Mouse (Mus musculus): Measurements from ENCODE around the gene Fibp.
"Not testable (repeated sequence)": the region's sequence is repeated elsewhere in the genome, so short reads cannot be mapped to it uniquely, and the experiment has no call there.

The Fibp gene

GRCm38 (mm10) chr19:5487768-5488550 lies 27.5 kb downstream of the Fibp start, which contains the start of gene Mus81:
Mus81 (minus strand) TSS chr19:5488402.
- peak; percentile 90 to 93 for DNase-seq (ENCODE audit: low read depth in 1 of 2, low spot score in 2 of 2)

- DNase-seq (ENCODE audit: low read depth in 1 of 2, low spot score in 2 of 2), result peak; percentile 92 to 93
Measured at GRCm38 (mm10) chr19:5488878-5489571, 28.6 kb downstream of the Fibp start.

GRCm38 (mm10) chr19:5489721-5490120 lies 29.3 kb downstream of the Fibp start:
- not testable (repeated sequence) for DNase-seq (ENCODE audit: low read depth in 1 of 2, low spot score in 2 of 2)

GRCm38 (mm10) chr19:5490313-5490897 lies 30.0 kb downstream of the Fibp start, which contains the start of gene Cfl1:
Cfl1 (plus strand) TSS chr19:5490455.
- DNase-seq (ENCODE audit: low read depth in 1 of 2, low spot score in 2 of 2), result peak; percentile 90

- peak; percentile 83 to 88 for DNase-seq (ENCODE audit: low read depth in 1 of 2, low spot score in 2 of 2)
Measured at GRCm38 (mm10) chr19:5490898-5491708, 30.7 kb downstream of the Fibp start.

- no peak for DNase-seq (ENCODE audit: low read depth in 1 of 2, low spot score in 2 of 2)
Measured at GRCm38 (mm10) chr19:5492641-5493040, 32.2 kb downstream of the Fibp start.

- DNase-seq (ENCODE audit: low read depth in 1 of 2, low spot score in 2 of 2), result not testable (repeated sequence)
Measured at GRCm38 (mm10) chr19:5493301-5493721, 32.9 kb downstream of the Fibp start.

- DNase-seq (ENCODE audit: low read depth in 1 of 2, low spot score in 2 of 2), result no peak
Measured at GRCm38 (mm10) chr19:5494314-5494713, 33.9 kb downstream of the Fibp start.

GRCm38 (mm10) chr19:5495353-5496051 lies 35.1 kb downstream of the Fibp start:
- no peak for DNase-seq (ENCODE audit: low read depth in 1 of 2, low spot score in 2 of 2)

GRCm38 (mm10) chr19:5496052-5496370 lies 35.6 kb downstream of the Fibp start:
- no peak for DNase-seq (ENCODE audit: low read depth in 1 of 2, low spot score in 2 of 2)

GRCm38 (mm10) chr19:5500330-5500875 lies 40.0 kb downstream of the Fibp start:
- DNase-seq (ENCODE audit: low read depth in 1 of 2, low spot score in 2 of 2), result no peak

- no peak for DNase-seq (ENCODE audit: low read depth in 1 of 2, low spot score in 2 of 2)
Measured at GRCm38 (mm10) chr19:5503687-5504086, 43.3 kb downstream of the Fibp start, which contains the start of gene 1700020D05Rik. 1700020D05Rik (minus strand) TSS chr19:5503787.

- peak; percentile 87 to 92 for DNase-seq (ENCODE audit: low read depth in 1 of 2, low spot score in 2 of 2)
Measured at GRCm38 (mm10) chr19:5510031-5511026, 49.9 kb downstream of the Fibp start, which contains the start of gene Snx32. Snx32 (minus strand) TSS chr19:5510538.

- DNase-seq (ENCODE audit: low read depth in 1 of 2, low spot score in 2 of 2), result no peak
Measured at GRCm38 (mm10) chr19:5511074-5511632, 50.7 kb downstream of the Fibp start.

- DNase-seq (ENCODE audit: low read depth in 1 of 2, low spot score in 2 of 2), result peak; percentile 33 to 43
Measured at GRCm38 (mm10) chr19:5512091-5513004, 51.9 kb downstream of the Fibp start.

GRCm38 (mm10) chr19:5513005-5513349 lies 52.6 kb downstream of the Fibp start:
- DNase-seq (ENCODE audit: low read depth in 1 of 2, low spot score in 2 of 2), result no peak

Measured in monocyte, adult 2 months (primary cell).